Mouse (Mus musculus): ENCODE results near the gene Ybx3. TPM values are rescaled to one million over a fixed set of nuclear protein-coding genes. Genes with fewer than 3 reads are reported as not detected.

The Ybx3 gene
- polyA plus RNA-seq, 1 experiment from 2014 or later: 50.3 TPM

- Histone ChIP-seq H3K4me1 (no peaks in the 10 kb centered on the region), H3K4me3 (replicated peaks) (no peak overlapping the region), H3K27me3 (no peaks in the 10 kb centered on the region), H3K36me3 (peaks cover 13% of the 10 kb centered on the region), H3K9ac (no peak overlapping the region), H3K9me3 (replicated peaks) (no peaks in the 10 kb centered on the region), H3K4me2 (no peak overlapping the region), H3K27ac (no peak overlapping the region)
- ATAC-seq (replicated peaks; ENCODE audit: low FRiP score): no peak
- WGBS: 86% methylated on average over 2 of the region's 2 CpGs
Observed at GRCm38 (mm10) chr6:131359543-131359942, 28.7 kb downstream of the Ybx3 start.

- Histone ChIP-seq H3K9me3 (replicated peaks) (no peaks in the 10 kb centered on the region), H3K4me2 (no peak overlapping the region), H3K9ac (no peak overlapping the region), H3K36me3 (no peaks in the 10 kb centered on the region), H3K27ac (no peak overlapping the region), H3K4me1 (peaks cover 6% of the 10 kb centered on the region), H3K4me3 (replicated peaks) (no peak overlapping the region), H3K27me3 (no peaks in the 10 kb centered on the region)
- ATAC-seq (replicated peaks; ENCODE audit: low FRiP score): no peak
- WGBS: 23% methylated on average over 4 of the region's 4 CpGs
Observed at GRCm38 (mm10) chr6:131354913-131355312, 33.4 kb downstream of the Ybx3 start.

GRCm38 (mm10) chr6:131353352-131353919 is 34.8 kb downstream of the Ybx3 start, which contains the start of gene Styk1:
Styk1 (minus strand) TSS chr6:131353597.
- ATAC-seq (replicated peaks; ENCODE audit: low FRiP score): peak; percentile 94
- H3K27me3 ChIP-seq: no peaks in the 10 kb centered on the region
- H3K4me2 ChIP-seq: peak within 1 kb of the TSS; percentile 63
- 0 out of 2 replicates have a peak within 1 kb of the TSS, but pooled peaks have one; percentile 29 for H3K9ac ChIP-seq
- H3K36me3 ChIP-seq: no peaks in the 10 kb centered on the region
- 1% methylated on average over 16 of the region's 16 CpGs for WGBS
- H3K9me3 ChIP-seq (replicated peaks): no peaks in the 10 kb centered on the region
- peaks cover 6% of the 10 kb centered on the region for H3K4me1 ChIP-seq
- no peak within 1 kb of the TSS for H3K27ac ChIP-seq
- H3K4me3 ChIP-seq (replicated peaks): peak within 1 kb of the TSS; percentile 39

GRCm38 (mm10) chr6:131347026-131347425 is 41.2 kb downstream of the Ybx3 start:
- no peak overlapping the region for H3K4me3 ChIP-seq (replicated peaks)
- no peaks in the 10 kb centered on the region for H3K9me3 ChIP-seq (replicated peaks)
- no peak overlapping the region for H3K4me2 ChIP-seq
- H3K36me3 ChIP-seq: no peaks in the 10 kb centered on the region
- H3K4me1 ChIP-seq: peaks cover 6% of the 10 kb centered on the region; the same call in 1 of the 2 replicates
- WGBS: 36% methylated on average over 2 of the region's 2 CpGs
- no peak overlapping the region for H3K9ac ChIP-seq
- 0 out of 2 replicates have a peak overlapping the region, but pooled peaks have one; percentile 32 for H3K27ac ChIP-seq
- peak; percentile 67 for ATAC-seq (replicated peaks; ENCODE audit: low FRiP score)
- no peaks in the 10 kb centered on the region for H3K27me3 ChIP-seq

- no peak overlapping the region for H3K9ac ChIP-seq
- no peak overlapping the region for H3K27ac ChIP-seq
- peaks cover 6% of the 10 kb centered on the region; the same call in 1 of the 2 replicates for H3K4me1 ChIP-seq
- 82% methylated on average over 7 of the region's 7 CpGs for WGBS
- ATAC-seq (replicated peaks; ENCODE audit: low FRiP score): no peak
- H3K27me3 ChIP-seq: no peaks in the 10 kb centered on the region
- H3K4me3 ChIP-seq (replicated peaks): no peak overlapping the region
- H3K9me3 ChIP-seq (replicated peaks): no peaks in the 10 kb centered on the region
- H3K4me2 ChIP-seq: no peak overlapping the region
- no peaks in the 10 kb centered on the region for H3K36me3 ChIP-seq
Observed at GRCm38 (mm10) chr6:131344346-131344745, 43.9 kb downstream of the Ybx3 start.

GRCm38 (mm10) chr6:131340082-131340481 is 48.2 kb downstream of the Ybx3 start:
- no peak overlapping the region for H3K27ac ChIP-seq
- no peak overlapping the region for H3K4me3 ChIP-seq (replicated peaks)
- no peaks in the 10 kb centered on the region for H3K27me3 ChIP-seq
- no peak for ATAC-seq (replicated peaks; ENCODE audit: low FRiP score)
- H3K4me2 ChIP-seq: no peak overlapping the region
- 62% methylated on average over 3 of the region's 3 CpGs for WGBS
- H3K9me3 ChIP-seq (replicated peaks): no peaks in the 10 kb centered on the region
- H3K36me3 ChIP-seq: no peaks in the 10 kb centered on the region
- no peaks in the 10 kb centered on the region for H3K4me1 ChIP-seq
- H3K9ac ChIP-seq: no peak overlapping the region

- no peak for ATAC-seq (replicated peaks; ENCODE audit: low FRiP score)
- H3K36me3 ChIP-seq: no peaks in the 10 kb centered on the region
- H3K27ac ChIP-seq: no peak overlapping the region
- WGBS: 85% methylated on average over 3 of the region's 3 CpGs
- H3K9me3 ChIP-seq (replicated peaks): no peaks in the 10 kb centered on the region
- H3K9ac ChIP-seq: no peak overlapping the region
- H3K4me3 ChIP-seq (replicated peaks): no peak overlapping the region
- H3K27me3 ChIP-seq: no peaks in the 10 kb centered on the region
- H3K4me1 ChIP-seq: no peaks in the 10 kb centered on the region
- no peak overlapping the region for H3K4me2 ChIP-seq
Observed at GRCm38 (mm10) chr6:131339309-131339708, 49.0 kb downstream of the Ybx3 start.

GRCm38 (mm10) chr6:131338787-131339186 is 49.5 kb downstream of the Ybx3 start:
- no peak for ATAC-seq (replicated peaks; ENCODE audit: low FRiP score)
- Histone ChIP-seq H3K4me1 (no peaks in the 10 kb centered on the region), H3K4me3 (replicated peaks) (no peak overlapping the region), H3K4me2 (no peak overlapping the region), H3K9ac (no peak overlapping the region), H3K36me3 (no peaks in the 10 kb centered on the region), H3K27ac (no peak overlapping the region), H3K27me3 (no peaks in the 10 kb centered on the region), H3K9me3 (replicated peaks) (no peaks in the 10 kb centered on the region)
- WGBS: 68% methylated on average over 1 of the region's 1 CpGs

- Histone ChIP-seq H3K4me2 (no peak overlapping the region), H3K9me3 (replicated peaks) (no peaks in the 10 kb centered on the region), H3K4me1 (no peaks in the 10 kb centered on the region), H3K36me3 (no peaks in the 10 kb centered on the region), H3K9ac (no peak overlapping the region), H3K4me3 (replicated peaks) (no peak overlapping the region), H3K27me3 (no peaks in the 10 kb centered on the region), H3K27ac (no peak overlapping the region)
- 82% methylated on average over 2 of the region's 2 CpGs for WGBS
- ATAC-seq (replicated peaks; ENCODE audit: low FRiP score): no peak
Observed at GRCm38 (mm10) chr6:131327076-131327475, 61.2 kb downstream of the Ybx3 start.

- Histone ChIP-seq H3K9ac (no peak overlapping the region), H3K4me2 (no peak overlapping the region), H3K27ac (no peak overlapping the region), H3K36me3 (no peaks in the 10 kb centered on the region), H3K4me1 (no peaks in the 10 kb centered on the region), H3K4me3 (replicated peaks) (no peak overlapping the region), H3K27me3 (no peaks in the 10 kb centered on the region), H3K9me3 (replicated peaks) (no peaks in the 10 kb centered on the region)
- 53% methylated on average over 3 of the region's 3 CpGs for WGBS
- ATAC-seq (replicated peaks; ENCODE audit: low FRiP score): no peak
Observed at GRCm38 (mm10) chr6:131321854-131322639, 66.2 kb downstream of the Ybx3 start.

GRCm38 (mm10) chr6:131316155-131317101 is 71.8 kb downstream of the Ybx3 start:
- Histone ChIP-seq H3K4me1 (no peaks in the 10 kb centered on the region), H3K27ac (no peak overlapping the region), H3K9ac (no peak overlapping the region), H3K9me3 (replicated peaks) (no peaks in the 10 kb centered on the region), H3K4me3 (replicated peaks) (no peak overlapping the region), H3K4me2 (no peak overlapping the region), H3K27me3 (no peaks in the 10 kb centered on the region), H3K36me3 (no peaks in the 10 kb centered on the region)
- peak; percentile 82 for ATAC-seq (replicated peaks; ENCODE audit: low FRiP score)
- 78% methylated on average over 7 of the region's 7 CpGs for WGBS

Data from kidney, embryonic 15.5 days (tissue).